Mouse (Mus musculus) CD4-positive naive resting alpha-beta T cell, adult 76 days (primary cell): ENCODE data around the gene Isoc2a. TPM values are rescaled to one million over a fixed set of nuclear protein-coding genes. Genes with fewer than 3 reads are reported as not detected.

Experiments used
- total RNA-seq: library from RNA; stranded (reverse); gene quantifications from one replicate; pipeline ENCODE4 v1.2.4, GENCODE M21; 2023

Isoc2a gene
- 9.6 TPM for total RNA-seq

DNA sequence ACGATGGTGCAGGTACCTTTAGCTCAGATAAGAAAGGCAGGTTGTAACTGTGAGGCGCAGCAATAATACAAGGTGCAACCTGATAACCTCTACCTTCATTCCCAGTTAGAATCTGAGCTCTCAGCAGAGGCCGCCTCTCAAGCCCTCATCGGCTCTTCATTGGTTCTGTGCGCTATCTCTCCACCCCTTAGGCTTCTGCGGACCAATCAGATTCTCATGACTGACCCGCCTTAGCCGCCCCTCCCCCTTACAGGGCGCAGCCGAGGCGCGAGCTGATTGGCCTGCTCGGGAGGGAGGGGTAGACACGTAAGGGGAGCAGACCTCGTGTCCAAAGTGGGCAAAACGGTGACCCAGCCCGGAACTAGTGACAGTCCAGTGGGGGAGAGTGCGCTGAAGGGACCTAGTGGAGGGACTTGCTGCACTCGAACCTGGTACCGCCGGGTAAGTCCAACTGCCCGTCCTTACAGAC, at the start of gene Isoc2a:
Gene Isoc2a, plus strand, starts transcription at position 401 of the 469 bp plus-strand sequence.

DNA sequence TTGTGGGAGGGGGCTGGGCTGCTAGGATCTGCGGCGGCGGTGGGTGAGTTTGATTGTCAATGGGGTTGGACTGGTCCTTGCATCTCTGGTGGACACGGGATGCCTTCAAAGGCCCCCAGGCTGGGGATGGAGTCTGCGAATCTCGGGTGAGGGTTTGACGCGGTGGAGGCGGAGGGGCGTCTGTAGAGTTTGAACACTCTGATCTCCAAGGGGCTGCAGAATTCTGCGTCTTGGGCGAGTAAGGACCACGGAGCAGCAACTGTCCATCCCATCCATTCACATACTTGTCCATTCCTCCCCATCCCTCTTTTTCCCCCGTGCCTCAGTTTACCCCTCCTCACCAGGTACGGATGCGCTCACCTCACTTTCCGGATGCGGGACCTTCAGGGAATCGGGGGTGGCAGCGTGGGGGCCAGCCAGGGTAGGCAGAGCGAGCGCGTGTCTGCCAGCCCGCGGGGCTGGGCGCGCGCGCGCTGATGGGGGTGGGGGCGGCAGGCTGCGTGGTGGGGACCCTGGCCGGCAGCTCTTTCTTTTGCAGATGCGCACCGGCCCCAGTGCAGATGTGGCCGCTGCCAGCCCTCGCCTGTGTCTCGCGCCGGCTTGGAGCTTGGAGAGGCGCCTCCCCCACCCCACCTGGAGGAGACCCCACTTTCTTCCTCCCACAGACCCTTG, 32.6 kb upstream of the Isoc2a start, which contains the start of gene Shisa7:
Gene Shisa7, minus strand, starts transcription at position 452 of the 672 bp plus-strand sequence.

DNA sequence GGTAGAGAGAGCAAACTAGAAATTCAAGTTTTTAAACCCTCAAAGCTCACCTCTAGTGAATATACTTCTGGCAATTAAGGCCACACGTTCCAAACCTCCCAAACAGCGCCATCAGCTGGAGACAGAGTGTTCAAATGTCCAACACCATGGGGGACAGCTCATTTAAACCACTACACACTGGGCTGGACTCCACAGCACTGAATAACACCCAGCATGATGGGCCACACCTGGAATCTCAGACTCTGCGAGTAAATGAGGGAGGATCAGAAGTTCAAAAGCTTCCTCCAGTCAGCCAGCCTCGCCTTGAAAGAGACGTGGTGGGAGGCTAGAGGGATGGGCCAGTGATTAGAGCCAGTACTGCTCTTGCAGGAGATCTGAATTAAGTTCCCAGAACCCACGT, 6.8 kb upstream of the Isoc2a start, which contains the start of gene Isoc2b:
Gene Isoc2b, minus strand, starts transcription at position 126 of the 400 bp plus-strand sequence.

DNA sequence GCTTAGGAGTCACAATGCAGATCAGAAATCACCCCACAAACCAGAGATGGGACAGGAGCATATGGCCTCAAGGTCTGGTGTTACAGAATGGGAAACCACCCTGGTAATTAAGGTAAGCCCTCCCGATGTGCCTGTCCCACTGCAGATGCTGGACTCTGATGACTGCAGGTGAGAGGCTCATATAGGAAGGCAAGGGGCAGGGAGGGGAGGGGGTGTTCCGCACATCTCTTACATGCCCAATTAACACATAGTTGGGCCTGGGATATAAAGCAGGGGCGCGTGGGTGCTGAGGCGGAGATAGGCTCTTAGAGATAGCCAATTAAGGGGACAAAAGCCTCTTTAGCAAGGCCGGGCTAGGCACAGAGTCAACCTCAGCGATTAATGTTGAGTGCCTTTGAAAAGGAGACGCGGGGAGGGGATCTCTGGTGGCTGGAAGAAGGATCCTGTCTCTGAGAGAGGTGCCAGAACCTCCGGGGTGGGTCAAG, 29.6 kb downstream of the Isoc2a start, which contains the start of gene Gm36210:
Gene Gm36210, minus strand, starts transcription at position 51 of the 485 bp plus-strand sequence.

DNA sequence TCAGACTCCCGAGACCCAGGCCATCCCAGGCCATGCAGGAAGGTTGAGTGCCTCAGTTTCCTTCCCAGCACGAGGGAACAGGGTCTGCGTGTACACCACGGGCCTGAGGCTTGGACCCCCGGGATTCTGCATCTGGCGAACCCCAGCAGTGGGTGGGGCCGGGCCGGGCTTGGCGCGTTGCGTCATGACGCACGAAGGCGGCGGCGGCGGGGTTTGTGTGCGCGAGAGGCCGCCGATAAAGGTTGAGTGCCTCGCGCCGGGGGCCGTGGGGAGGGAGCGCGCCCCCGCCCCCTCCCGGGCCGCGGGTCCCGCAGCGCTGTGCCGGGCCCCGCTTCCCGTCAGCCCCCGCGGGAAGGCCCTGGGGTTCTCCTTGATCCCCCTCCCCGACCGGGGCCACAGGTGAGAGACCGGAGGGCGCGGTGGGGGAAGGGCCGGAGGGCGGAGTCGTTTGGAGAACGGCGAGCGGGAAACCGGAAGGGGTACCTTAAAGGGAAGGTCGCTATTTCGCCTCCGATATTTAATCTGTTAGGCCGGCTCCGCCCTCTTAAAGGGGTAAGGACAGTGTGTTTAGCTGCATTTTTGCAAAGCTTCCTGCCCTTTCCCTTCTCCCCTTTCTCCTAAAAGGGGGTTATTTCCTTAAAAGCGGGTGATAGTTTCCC, 38.2 kb downstream of the Isoc2a start, which contains the start of gene Zfp628:
Gene Zfp628, plus strand, starts transcription at position 211 of the 659 bp plus-strand sequence.

DNA sequence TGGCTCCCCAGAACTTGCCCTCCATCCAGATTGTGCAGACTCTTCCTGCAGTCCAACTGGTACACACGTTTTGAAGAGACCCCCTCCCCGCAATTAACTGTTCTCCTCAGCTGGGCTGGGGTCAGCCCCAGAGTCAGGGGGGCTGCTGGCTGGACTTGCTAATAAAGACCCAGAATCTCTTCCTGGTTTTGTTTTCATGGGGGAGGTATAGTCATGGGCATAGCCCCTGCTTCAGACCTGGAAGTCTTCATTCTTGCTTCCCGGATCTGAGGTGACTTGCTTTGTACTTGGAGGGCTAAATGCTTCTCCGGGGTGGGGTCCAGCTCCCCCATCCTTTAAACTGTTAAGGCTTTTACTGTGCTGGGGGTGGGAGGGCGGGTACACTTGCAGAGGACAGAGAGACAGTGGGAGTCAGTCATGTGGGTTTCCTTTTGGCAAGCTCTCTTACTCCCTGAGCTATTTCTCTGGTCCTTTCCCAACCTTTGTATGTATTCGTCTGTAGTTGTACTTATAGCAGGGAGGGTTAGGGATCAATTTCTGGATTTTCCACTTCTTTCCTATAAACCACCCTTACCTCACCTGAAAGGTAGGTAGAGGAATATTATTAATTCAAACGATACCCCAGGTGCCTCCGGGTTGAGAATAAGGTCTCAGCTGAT, 45.0 kb downstream of the Isoc2a start, which contains the start of gene Nat14:
Gene Nat14, plus strand, starts transcription at position 205 of the 659 bp plus-strand sequence.

DNA sequence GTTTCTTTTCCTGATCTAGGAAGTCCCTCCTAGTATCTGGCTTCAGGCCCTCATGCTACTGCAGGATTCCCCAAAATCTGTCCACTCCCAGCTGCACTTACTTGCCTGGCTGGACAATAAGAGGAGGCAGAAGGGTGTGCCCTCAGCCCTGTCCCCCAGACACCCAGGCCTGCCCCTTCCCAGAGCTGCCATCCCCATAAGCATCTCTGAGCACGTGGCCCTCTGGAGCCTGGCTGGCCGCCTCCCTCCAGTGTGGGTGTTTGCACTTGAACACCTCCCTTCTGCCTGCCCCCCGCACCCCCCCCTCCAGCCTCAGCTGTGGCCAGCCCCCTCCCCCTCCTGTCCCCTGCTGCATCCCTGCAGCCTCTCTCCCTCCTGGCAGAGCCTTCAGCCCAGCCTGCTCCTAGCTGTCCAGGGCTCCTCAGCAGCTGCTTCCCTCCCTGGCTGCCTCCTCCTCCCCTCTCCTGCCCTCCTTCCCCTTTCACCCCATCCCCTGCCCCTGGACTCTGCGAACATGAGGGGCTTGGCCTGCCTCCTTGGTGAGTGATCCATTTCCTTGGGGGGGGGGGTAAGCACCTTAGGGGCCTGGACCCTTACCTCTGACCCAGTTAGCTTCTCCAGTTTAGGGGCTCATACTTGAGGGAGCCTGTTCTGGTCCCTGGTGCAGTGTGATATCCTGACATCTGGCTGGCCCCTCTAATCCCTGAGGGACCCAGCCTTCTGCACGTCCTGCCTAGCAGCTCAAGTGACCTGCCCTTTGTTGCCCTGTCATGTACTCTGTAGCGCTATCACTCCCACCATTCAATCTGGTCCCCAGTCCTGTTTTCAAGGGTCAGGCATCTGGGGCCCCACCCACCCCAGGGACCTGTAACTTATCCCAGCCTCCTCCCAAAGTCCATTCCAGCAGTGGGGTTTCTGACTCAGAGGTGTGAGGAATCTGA, 48.8 kb downstream of the Isoc2a start, which contains the start of gene Ssc5d:
Gene Ssc5d, plus strand, starts transcription at position 345 of the 941 bp plus-strand sequence.

Other genes with a start within 250 kb of the Isoc2a start
- gene Tmem86b, start 245.7 kb upstream of the Isoc2a start, total RNA-seq, result 51.6 TPM
- gene Ppp6r1, start 218.1 kb upstream of the Isoc2a start, total RNA-seq, result 282 TPM
- gene Hspbp1, start 192.1 kb upstream of the Isoc2a start, total RNA-seq, result 71.8 TPM
- not detected for gene Brsk1, start 186.5 kb upstream of the Isoc2a start, total RNA-seq
- gene Tmem150b, start 151.9 kb upstream of the Isoc2a start, total RNA-seq, result 0.76 TPM
- 61.4 TPM for gene Kmt5c, start 137.0 kb upstream of the Isoc2a start, total RNA-seq
- gene Cox6b2, start 124.1 kb upstream of the Isoc2a start, total RNA-seq, result 1.9 TPM
- gene Fam71e2, start 105.9 kb upstream of the Isoc2a start, total RNA-seq, result not detected
- not detected for gene Il11, start 94.3 kb upstream of the Isoc2a start, total RNA-seq
- gene Tmem190, start 94.2 kb upstream of the Isoc2a start, total RNA-seq, result not detected
- gene Tmem238, start 87.5 kb upstream of the Isoc2a start, total RNA-seq, result 1.7 TPM
- gene Rpl28, start 84.3 kb upstream of the Isoc2a start, total RNA-seq, result 1,948 TPM
- gene Ube2s, start 64.6 kb upstream of the Isoc2a start, total RNA-seq, result 177 TPM
- gene Shisa7, start 32.5 kb upstream of the Isoc2a start, total RNA-seq, result 0.44 TPM
- 5.8 TPM for gene Isoc2b, start 6.9 kb upstream of the Isoc2a start, total RNA-seq
- not detected for gene Gm36210, start 29.4 kb downstream of the Isoc2a start, total RNA-seq
- 42.6 TPM for gene Zfp628, start 38.1 kb downstream of the Isoc2a start, total RNA-seq
- 12.2 TPM for gene Nat14, start 44.9 kb downstream of the Isoc2a start, total RNA-seq
- 0.38 TPM for gene Ssc5d, start 48.6 kb downstream of the Isoc2a start, total RNA-seq
- gene Sbk2, start 87.3 kb downstream of the Isoc2a start, total RNA-seq, result 0.23 TPM
- not detected for gene Sbk3, start 94.0 kb downstream of the Isoc2a start, total RNA-seq
- gene Zfp579, start 119.0 kb downstream of the Isoc2a start, total RNA-seq, result 28.5 TPM
- gene Zfp524, start 137.3 kb downstream of the Isoc2a start, total RNA-seq, result 10.3 TPM
- gene Fiz1, start 137.5 kb downstream of the Isoc2a start, total RNA-seq, result 59.9 TPM
- not detected for gene Gm44973, start 138.3 kb downstream of the Isoc2a start, total RNA-seq
- gene Zfp865, start 143.2 kb downstream of the Isoc2a start, total RNA-seq, result 59.4 TPM
- 0.23 TPM for gene Ccdc106, start 143.4 kb downstream of the Isoc2a start, total RNA-seq
- gene 4632433K11Rik, start 157.0 kb downstream of the Isoc2a start, total RNA-seq, result 1.7 TPM
- gene Zfp784, start 161.3 kb downstream of the Isoc2a start, total RNA-seq, result 7.5 TPM
- 2.5 TPM for gene Zfp580, start 174.4 kb downstream of the Isoc2a start, total RNA-seq
- gene U2af2, start 185.0 kb downstream of the Isoc2a start, total RNA-seq, result 436 TPM
- gene Epn1, start 203.1 kb downstream of the Isoc2a start, total RNA-seq, result 114 TPM
- not detected for gene Rfpl4, start 239.8 kb downstream of the Isoc2a start, total RNA-seq
- not detected for gene Rasl2-9, start 248.8 kb downstream of the Isoc2a start, total RNA-seq